Mouse (Mus musculus): ENCODE data around the gene Atg10.
"Not testable (repeated sequence)": the region's sequence is repeated elsewhere in the genome, so short reads cannot be mapped to it uniquely, and the experiment has no call there.

Atg10 gene

DNA sequence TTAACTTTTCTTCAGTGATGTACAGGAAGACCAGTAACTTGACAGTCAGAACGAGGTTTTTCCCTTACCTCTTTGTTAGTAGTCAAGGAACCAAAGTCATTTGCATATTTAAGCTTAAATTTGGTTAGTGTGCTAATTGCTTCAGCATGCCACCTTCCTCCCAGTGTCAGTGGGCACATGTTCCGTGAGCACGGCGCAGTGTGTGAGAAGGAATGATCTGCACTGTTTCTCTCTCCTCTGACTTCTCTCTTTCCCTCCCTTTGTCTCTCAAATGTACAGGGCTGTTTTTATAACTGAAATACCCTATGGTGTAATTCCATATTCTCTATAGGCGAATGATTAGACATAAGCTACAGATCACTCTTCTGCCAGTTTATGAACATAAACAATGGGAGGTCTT lies 284.2 kb downstream of the Atg10 start:
- DNase-seq (ENCODE audit: low read depth, low spot score), result no peak

DNA sequence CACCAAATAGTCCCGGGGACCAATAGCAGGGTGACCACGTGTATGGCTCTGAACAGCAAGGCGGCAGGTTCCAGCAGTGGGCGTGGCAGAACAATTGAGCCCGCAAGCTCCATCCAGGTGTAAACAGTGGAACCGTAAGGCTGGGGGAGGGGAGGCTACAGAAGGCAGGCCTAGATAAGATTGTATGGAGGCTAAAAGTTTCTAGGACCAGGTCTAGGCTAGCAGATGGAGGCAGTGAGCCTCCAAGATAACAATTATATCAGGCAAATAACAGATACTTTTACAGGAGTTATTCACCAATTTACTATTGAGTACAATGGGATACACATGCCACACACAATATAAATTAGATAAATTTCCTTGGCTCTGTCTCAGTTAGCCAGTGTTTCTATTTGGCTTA lies 284.6 kb downstream of the Atg10 start:
- DNase-seq (ENCODE audit: low read depth, low spot score), result no peak

DNA sequence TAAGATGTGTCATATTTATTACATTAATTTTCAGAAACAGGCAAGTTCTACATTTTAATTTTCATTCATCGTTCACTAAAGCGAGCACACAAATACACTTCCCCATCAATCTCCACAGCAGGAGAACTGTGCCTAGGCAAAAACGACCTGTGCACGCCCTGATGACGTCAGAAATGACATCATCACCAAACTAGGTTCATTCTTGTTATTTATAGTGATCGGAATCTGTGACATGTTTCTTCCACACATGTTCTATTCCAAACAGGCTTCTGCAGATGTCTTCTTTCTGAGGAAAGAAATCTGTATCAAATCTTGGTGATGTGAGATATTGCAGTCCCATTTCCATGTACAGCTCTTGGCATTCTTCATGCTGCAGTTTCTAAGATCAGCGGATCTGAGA lies 287.9 kb downstream of the Atg10 start:
- no peak for DNase-seq (ENCODE audit: low read depth, low spot score)

DNA sequence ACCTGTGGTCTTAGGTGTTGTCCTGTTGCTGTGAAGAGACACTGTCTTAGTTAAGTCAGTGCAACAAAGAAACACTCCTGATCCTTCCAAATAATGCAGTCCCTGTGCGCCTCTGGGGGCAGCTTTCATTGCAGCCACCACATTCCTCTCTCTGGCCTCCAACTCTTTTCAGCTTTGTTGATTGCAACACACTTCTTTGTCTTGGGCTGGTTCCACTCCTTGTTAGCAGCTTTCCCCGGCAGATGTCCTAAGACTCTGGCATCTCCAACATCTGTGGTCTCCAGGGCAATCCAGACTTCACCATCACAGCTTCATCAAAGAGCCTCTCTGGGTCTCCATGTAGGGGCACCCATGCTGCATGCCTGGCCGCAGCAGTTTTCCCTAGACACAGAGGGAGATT lies 290.5 kb downstream of the Atg10 start:
- no peak for DNase-seq (ENCODE audit: low read depth, low spot score)

DNA sequence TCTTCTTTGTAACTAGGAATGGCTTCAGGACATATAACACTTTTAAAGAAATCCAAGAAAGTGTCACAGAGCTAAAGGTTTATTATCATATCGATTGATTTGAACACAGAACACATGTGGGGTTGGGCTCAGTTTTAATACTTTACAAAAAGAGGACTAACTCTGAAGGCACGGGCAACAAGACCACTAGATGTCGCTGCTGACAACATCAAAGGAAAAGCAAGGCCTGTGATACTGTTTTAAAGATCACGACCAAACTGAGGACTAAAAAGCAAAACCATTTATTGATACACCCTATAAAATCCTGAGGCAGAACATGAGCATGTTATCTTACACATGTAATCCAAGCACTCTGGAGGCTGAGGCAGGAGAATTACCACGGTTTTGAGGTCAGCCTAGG lies 293.9 kb downstream of the Atg10 start:
- DNase-seq (ENCODE audit: low read depth, low spot score), result peak; percentile 74

DNA sequence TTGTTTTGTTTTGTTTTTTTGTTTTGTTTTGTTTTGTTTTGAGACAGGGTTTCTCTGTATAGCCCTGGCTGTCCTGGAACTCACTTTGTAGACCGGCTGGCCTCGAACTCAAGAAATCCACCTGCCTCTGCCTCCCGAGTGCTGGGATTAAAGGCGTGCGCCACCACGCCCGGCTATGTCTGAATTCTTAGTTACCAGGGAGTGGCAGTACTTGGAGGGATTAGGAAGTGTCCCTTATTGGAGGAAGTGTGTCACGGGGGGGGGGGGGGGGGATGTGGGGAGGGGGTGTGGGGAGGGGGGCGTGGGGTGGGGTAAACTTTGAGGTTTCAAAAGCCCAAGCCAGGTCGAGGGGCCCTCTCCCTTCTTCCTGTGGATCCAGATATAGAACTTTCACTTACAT lies 295.5 kb downstream of the Atg10 start:
- not testable (repeated sequence) for DNase-seq (ENCODE audit: low read depth, low spot score)

DNA sequence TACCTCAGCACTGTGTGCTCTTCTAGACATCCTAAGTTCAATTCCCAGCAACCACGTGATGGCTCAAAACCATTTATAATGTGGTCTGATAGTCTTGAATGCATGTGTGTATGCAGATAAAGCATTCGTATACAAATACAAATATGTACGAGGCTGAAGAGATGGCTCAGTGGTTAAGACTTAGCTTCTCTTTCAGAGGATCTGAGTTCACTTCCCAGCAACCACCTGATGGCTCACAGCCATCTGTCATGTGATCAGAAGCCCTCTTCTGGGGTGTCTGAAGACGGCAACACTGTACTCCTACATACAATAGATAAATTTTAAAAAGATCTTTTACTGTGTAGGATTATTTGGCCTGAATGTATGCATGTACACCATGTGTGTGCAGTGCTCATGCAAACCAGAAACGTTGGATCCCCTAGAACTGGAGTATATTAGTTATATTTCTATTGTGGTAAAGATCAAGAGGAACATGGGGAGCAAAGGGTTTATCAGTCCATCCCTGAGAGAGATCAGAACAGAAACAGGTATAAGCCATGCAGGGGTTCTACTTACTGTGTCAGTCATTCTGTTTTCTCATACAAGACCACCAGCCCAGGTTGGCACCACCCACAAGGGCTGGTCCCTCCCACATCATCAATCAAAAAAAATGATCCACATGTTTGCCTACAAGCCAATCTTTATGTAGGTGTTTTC lies 296.7 kb downstream of the Atg10 start:
- DNase-seq (ENCODE audit: low read depth, low spot score), result peak; percentile 48

DNA sequence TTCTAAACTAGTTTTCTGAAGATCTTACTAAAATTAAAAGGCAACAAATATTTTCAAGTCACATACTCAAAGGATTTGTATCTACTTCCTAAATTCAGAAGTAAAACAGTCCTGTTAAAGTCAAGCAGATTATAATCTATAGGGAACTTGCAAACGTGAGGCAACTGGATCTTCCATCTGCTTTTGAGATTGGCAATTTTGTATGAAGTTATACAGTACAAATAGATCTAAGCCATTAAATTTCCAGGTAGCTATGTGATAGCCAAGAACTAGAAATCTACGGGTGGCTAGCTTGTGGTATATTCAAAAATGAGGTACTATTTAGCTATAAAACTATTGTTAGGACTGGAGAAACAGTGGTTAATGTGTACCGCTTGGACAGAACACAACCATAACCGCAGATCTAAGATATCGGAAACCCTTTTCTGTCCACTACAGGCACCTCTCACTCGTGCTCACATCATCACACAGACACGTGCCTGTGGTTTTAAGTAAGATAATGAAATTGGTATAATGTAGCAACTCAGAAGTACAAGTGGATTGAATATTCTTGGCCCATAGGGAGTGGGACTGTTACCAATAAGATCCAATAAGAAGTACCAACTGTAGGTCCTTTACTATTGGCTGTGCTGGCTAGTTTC lies 297.5 kb downstream of the Atg10 start:
- DNase-seq (ENCODE audit: low read depth, low spot score), result no peak

DNA sequence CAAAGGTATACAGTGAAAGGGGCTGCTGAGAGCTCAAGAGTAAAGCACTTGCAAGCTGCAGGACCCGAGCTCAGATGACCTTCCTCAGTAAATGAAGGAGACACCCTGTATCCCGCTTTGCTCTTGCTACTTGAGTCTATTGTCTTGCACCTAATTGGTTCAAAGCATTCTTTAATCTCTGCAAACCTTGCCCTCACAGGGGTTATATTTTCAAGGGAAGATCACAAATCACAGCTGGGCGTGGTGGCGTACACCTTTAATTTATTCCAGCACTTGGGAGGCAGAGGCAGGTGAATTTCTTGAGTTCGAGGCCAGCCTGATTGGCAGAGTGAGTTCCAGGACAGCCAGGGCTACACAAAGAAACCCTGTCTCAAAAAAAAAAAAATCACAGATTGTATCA lies 298.6 kb downstream of the Atg10 start:
- peak; percentile 90 for DNase-seq (ENCODE audit: low read depth, low spot score)

DNA sequence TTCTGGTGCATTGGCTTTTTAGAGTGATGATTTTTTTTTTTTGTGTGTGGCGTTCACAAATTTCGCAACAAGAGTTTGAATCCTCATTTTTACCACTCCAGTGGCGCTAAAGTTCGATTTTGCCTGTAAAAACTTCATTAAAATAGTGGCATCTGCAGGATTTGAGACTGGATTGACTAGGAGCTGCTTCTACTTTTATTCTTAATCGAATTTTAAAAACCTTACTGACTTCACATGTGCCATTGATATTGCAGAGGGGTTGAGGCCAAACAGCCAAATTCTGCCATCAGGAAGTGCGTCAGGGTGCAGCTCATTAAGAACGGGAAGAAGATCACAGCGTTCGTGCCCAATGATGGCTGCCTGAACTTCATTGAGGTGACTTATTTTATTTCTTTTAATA lies 299.7 kb downstream of the Atg10 start:
- no peak for DNase-seq (ENCODE audit: low read depth, low spot score)

DNA sequence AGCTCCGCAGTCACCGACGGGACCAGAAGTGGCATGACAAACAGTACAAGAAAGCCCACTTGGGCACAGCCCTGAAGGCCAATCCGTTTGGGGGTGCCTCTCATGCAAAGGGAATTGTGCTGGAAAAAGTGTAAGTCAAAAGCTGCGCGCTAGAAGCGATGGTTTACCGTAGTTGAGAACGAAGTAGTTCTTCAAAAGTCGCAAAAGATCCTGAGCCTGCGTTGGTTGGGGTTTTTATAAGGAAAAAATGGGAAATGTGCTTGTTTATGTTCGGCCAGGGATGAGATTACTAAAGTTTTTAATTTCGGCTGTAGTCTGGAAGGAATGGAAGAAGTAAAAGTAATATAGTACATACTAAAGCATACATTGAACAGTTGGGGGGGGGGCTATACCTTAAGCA lies 300.2 kb downstream of the Atg10 start:
- DNase-seq (ENCODE audit: low read depth, low spot score), result not testable (repeated sequence)

DNA sequence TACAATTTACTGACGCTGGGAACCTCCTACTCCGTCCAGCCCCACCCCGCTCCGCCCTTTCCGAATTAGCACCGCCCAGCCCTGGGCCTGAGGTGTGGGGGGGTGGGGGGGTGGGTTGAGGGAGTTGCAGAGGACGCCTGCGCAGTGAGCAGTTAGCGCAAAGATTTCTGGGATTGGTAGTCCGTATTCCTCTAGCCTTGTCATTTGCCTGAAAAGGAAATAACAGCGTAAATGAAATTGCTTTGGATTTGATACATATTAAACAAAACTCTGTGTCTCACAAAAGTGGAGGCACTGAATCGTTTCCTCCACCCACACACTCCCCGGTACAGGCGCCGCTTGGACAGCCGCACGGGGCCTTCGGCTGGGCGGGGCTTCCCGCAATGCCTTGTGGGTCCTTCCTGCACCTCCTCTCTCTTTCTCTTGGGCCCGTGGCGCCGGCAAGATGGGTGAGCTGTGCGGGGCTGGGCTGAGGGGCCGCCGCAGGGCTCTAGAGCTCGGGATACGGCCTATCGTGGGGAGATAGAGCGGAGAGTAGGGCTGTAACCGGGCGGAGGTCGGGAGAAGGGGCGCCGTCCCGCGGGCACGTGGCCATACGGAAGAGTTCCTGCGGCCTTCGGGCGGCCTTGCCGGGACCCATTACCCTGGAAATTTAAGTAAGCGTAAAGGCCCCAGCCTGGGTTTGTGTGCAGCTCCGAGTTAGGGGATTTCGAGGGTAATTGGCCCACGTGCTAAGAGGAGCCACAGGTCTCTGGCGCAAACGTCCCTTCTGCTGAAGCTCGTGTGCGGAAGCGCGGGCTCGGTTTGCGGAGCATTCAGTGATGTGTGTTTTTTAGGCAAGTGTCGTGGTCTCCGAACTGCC lies 300.8 kb downstream of the Atg10 start, which contains the start of gene Rps23:
TSS of gene Rps23 (plus strand) at position 208 of the 862 bp plus-strand sequence.
- DNase-seq (ENCODE audit: low read depth, low spot score), result peak; percentile 93

DNA sequence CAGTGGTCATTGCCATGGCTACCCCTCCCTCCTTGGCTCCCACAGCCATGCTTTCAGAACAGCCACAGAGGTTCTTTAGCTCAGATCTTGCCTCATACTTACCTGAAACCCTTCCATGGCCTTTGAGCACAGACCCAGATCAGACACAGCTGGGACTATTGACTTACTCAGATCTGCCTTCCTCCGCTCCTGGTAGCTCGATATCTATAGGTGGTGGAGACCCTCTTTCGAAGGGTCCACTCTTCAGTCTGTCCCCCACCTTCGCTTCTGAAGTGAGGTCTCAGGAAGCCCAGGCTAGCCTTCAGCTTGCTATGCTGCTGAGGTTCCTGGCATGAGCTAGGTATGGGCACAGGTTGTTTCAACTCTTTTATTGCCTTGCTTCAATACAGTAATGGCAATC lies 309.0 kb downstream of the Atg10 start:
- no peak for DNase-seq (ENCODE audit: low read depth, low spot score)

DNA sequence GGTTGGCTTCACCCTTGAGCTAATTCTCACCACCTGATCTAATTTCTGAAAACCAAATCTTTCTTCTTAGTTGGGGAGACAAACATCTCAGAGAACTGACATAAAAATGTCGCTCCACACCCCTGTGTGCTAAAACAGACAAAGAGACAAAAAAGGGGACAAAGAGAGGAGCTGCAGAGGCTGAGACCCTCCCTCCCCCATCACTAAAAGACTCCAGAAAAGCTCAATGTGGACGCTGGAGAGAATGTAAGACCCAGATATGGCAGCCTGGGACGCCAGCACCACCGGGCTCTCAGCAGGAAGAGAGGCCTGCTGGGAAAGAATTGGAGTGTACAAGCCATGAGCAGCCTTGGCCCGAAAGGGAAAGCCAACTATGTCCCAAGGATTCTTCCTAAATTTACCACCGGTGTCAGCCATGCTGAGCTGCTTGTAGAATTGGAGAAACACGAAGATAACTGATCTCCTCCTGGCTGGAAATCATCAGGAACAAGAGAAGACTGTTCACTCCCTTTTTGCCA lies 310.0 kb downstream of the Atg10 start:
- DNase-seq (ENCODE audit: low read depth, low spot score), result no peak

DNA sequence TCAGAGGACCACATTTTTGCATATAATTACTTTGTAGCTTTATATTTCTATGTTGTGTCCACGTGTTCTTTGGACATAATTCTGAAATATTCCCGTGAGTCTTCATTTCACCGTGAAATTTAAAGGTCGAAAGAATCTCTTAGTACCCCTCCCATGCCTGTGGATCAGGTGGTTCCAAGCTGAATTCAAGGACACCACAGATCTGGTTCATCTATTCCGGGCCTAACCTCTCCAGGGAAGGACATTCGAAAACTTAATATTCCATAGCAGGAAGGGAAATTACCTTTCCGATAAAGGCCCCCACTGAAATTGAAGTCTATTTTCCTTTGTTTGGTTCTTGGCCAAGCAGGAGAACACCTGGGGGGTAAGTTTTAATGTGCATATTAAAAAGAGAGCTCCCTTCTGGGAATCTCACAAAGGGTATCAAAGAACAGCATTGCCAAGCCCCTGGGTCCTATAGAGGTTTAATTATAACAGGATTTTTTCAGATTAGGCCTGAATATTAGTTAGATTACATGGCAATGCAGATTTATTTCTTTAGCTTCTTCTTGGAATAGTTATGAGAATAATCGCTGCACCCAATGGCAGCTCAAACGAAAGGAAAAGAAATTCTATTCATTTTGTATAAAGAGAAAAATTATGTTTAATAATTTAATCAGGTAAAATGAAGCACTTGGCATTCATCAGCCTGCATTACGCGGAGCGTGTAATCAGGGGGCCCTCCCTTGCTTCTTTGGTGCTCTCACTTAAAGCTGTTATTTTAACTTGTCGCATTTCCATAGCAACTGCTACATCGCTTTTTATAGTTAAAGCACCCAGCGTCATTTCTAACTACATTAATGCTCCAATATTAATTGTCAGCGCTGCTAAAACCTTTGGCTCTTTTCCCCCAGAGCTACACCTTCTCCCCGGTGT lies 310.8 kb downstream of the Atg10 start:
- no peak for DNase-seq (ENCODE audit: low read depth, low spot score)

DNA sequence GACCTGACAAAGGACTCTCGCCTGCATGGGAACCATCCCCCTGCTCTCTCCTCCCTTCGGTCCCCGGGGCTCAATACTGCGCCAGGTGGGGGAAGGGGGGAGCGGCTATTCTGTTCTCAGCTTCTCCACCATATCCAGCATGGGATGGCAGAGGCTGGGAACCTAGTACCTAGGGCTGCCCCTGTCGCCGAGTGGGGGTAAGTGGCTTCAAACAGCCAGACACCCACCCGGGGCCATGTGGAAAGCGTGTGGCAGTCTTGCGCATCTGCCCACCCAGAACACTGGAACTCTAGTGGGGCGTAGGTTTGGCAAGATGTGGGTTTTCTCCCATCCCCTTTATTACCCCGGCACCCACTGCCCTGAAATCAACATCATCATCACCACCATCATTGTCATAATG lies 316.4 kb downstream of the Atg10 start:
- DNase-seq (ENCODE audit: low read depth, low spot score), result no peak

DNA sequence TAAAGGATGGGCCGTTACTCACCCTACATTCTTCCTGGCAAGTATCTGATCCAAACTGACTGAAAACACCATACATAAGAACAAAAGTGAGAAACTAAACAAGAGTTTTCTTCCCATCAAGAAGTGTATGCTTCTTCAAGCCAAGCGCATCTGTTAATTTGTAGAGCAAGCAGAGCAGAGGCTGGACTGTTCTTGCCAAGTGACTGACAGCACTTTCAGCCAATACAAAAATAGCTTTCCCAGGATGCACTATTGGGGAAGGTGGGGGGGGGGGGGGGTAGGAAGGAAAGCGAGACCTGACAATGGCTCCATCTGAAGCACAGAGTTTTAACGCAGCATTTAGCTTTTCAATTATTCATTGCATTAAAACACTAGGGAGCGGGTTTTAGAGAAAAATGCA lies 318.6 kb downstream of the Atg10 start, which contains the start of gene Atp6ap1l:
TSS of gene Atp6ap1l (minus strand) at position 180 of the 400 bp plus-strand sequence.
- DNase-seq (ENCODE audit: low read depth, low spot score), result no peak

DNA sequence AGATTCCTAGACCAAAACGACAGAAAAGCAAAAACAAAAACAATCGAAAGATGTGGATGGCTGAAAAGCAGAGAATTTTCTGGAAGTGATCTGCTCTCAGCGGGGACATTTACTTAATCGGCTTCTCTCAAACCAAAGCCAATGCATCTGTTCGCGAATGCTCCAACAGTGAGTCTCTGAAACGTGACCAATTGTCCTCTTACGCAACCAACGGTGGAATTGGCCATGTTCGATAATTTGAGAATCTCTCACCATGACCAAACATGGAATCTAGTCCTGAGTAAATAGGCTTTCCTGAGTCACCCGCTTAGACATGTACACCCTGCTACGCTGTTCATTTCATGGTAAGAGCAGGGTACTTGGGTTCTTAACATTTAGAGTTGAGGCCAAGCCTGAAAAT lies 326.9 kb downstream of the Atg10 start:
- DNase-seq (ENCODE audit: low read depth, low spot score), result no peak

DNA sequence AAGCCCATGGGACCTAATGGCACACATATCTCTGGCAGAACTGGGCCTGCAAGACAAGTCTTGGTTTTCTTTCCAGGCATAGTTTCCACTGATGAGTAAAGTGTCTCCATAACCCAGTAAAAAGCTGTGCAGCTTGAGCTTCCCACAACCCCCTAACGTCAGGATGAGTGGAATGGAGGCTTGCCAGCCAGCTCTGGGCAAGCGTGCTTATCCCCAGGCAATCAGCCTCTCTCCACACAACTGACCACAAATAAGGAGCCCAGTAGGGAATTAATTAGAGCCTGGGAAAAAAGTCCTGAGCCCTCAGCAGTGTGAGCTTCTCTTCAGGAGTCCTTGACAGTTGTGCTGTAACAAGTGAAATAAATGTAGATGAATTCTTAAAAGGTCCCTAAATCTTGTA lies 327.7 kb downstream of the Atg10 start:
- DNase-seq (ENCODE audit: low read depth, low spot score), result no peak

DNA sequence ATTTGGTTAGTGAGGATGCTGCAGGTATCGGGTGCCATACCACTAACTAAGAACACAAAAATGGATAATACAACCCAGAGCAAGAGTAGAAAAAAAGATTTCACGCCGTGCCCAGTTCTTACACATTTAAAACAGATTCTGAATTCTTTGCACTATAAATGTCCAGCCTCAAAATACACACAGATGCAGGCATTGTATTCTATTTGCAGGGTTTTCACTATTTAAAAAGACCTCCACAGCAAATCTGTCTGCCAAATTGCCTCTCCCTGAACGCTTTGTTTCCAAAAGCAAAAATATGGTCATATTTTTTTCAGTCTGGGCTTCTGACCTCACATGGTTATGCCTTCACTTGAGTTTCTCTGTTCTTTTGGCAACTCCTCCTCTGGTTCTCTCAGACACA lies 328.9 kb downstream of the Atg10 start:
- DNase-seq (ENCODE audit: low read depth, low spot score), result no peak

DNA sequence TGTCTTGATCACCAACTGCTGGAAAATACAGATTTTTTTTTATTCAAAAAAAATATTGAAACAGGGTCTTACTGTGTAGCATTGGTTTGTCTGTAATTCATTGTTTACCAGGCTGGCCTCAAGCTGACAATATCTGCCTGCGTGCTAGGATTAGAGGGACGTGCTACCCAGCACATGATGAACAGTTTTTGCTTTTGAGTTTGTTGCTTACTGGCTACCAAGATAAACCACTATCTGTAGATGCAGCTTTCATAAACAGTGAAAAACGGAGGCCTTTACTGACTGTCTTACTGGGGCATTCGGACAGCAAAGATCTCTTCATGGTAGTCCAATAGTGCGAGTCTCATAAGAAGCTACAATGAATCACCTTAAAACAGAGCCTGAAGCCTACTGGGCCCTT lies 333.7 kb downstream of the Atg10 start:
- DNase-seq (ENCODE audit: low read depth, low spot score), result no peak
